Mouse (Mus musculus) neural tube, embryonic 11.5 days (tissue): ENCODE measurements around the gene Edar. TPM values are rescaled to one million over a fixed set of nuclear protein-coding genes. Genes with fewer than 3 reads are reported as not detected.

Source experiments
- ATAC-seq: fragments of 200-750 bp; cut with Nextera tagmentation; 2 replicates; pipeline ENCODE4 v1.8.0; 2017; ENCODE audit warnings: moderate number of reproducible peaks, mild to moderate bottlenecking, moderate TSS enrichment, moderate library complexity; ENCODE audit not compliant: insufficient read depth, low FRiP score, low TSS enrichment
- DNase-seq: peaks from one replicate; pipeline ENCODE4 v3.0.0-alpha.2; 2015; ENCODE audit warnings: low spot score
- H3K27ac ChIP-seq: fragments of 300-500 bp; sonication (generic); 2 replicates; pipeline ENCODE4 v1.5.1; 2014; ENCODE audit warnings: low read depth, mild to moderate bottlenecking, low read length
- H3K27me3 ChIP-seq: fragments of 300-500 bp; sonication (generic); 2 replicates; pipeline ENCODE4 v1.6.1; 2014; ENCODE audit warnings: mild to moderate bottlenecking, low read length, mixed read lengths; ENCODE audit not compliant: control insufficient read depth, insufficient read depth
- H3K36me3 ChIP-seq: fragments of 300-500 bp; sonication (generic); 2 replicates; pipeline ENCODE4 v1.6.1; 2014; ENCODE audit warnings: mild to moderate bottlenecking, low read length, moderate library complexity, mixed read lengths; ENCODE audit not compliant: control insufficient read depth, insufficient read depth
- H3K4me1 ChIP-seq: fragments of 300-500 bp; sonication (generic); 2 replicates; pipeline ENCODE4 v1.6.1; 2014; ENCODE audit warnings: low read length, mixed read lengths; ENCODE audit not compliant: control insufficient read depth, insufficient read depth
- H3K4me2 ChIP-seq: fragments of 300-500 bp; sonication (generic); 2 replicates; pipeline ENCODE4 v1.6.1; 2014; ENCODE audit warnings: low read depth, mild to moderate bottlenecking, moderate library complexity
- H3K4me3 ChIP-seq: fragments of 300-500 bp; sonication (generic); 2 replicates; pipeline ENCODE4 v1.5.1; 2014; ENCODE audit warnings: low read depth, low read length
- H3K9ac ChIP-seq: fragments of 300-500 bp; sonication (generic); 2 replicates; pipeline ENCODE4 v1.6.1; 2014; ENCODE audit warnings: mild to moderate bottlenecking, low read length
- H3K9me3 ChIP-seq: fragments of 300-500 bp; sonication (generic); 2 replicates; pipeline ENCODE4 v1.6.1; 2016; ENCODE audit warnings: low read length; ENCODE audit not compliant: control insufficient read depth
- WGBS: fragments of 180-500 bp; shearing (Covaris S2); extraction: QIAGEN DNeasy Blood & Tissue Kit; methylation state at CpG from one replicate; pipeline ENCODE4 v1.1.7; 2014; 5-methylcytosine and 5-hydroxymethylcytosine counted together
- polyA plus RNA-seq: library from polyadenylated mRNA; unstranded; fragments of >200 nt; fragmentation: Nextera tagmentation; extraction: Ambion mirVana; gene quantifications from 2 replicates; pipeline ENCODE4 v1.2.1, GENCODE M21; 2014

Edar gene
- polyA plus RNA-seq, 1 experiment from 2014 or later = 0.32 TPM

GRCm38 (mm10) chr10:58691051-58691450 is 15.6 kb upstream of the Edar start:
- Histone ChIP-seq H3K9me3 (no peaks in the 10 kb centered on the region), H3K4me3 (no peak overlapping the region), H3K4me2 (no peak overlapping the region), H3K4me1 (no peaks in the 10 kb centered on the region), H3K27ac (no peak overlapping the region), H3K9ac (no peak overlapping the region), H3K27me3 (no peaks in the 10 kb centered on the region), H3K36me3 (no peaks in the 10 kb centered on the region)
- ATAC-seq (no peak), DNase-seq (no peak)
- WGBS = 82% methylated on average over 6 of the region's 7 CpGs

GRCm38 (mm10) chr10:58679298-58679697 is 3.8 kb upstream of the Edar start:
- Histone ChIP-seq H3K27ac (no peak overlapping the region), H3K4me1 (no peaks in the 10 kb centered on the region), H3K9ac (no peak overlapping the region), H3K9me3 (no peaks in the 10 kb centered on the region), H3K36me3 (no peaks in the 10 kb centered on the region), H3K4me3 (no peak overlapping the region), H3K27me3 (no peaks in the 10 kb centered on the region), H3K4me2 (no peak overlapping the region)
- ATAC-seq = no peak
- no peak for DNase-seq
- 78% methylated on average over 6 of the region's 6 CpGs for WGBS

DNA sequence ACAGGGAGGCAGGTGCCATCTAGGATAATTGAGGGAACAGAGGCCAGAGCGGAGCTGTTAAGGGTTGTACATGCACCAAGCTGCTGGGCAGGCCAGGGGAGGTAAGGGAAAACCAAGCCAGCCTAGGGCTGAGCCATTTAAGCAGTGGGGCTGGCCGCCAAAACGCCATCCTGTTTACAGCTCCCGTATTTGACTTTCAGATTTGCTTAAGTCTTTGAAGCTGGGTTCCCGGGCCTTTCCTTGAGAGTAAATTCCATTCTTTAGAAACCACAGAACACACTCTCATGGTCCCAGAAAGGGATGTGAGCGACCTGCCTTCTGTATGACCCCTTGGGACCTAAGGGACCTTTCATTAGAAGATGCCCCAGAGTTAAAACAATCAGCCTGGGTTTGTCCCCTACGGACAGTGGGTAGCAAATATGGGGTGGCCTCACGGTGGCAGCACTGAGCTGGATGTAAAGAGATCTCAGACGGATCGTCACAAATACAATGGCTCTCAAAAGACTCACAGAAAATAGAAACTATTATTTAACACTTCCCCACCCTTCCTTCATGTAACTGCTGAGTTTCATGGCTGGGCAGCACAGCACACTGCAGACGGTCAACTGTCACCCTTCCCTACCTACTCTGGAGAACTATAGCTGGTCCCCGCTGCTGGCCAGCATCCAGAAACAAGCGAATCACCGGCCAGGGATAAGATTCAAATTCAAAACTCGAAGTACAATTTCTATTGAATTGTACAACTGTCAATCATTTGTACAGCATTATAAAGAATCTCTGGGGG is 2.0 kb downstream of the Edar start:
- ATAC-seq = 0 out of 2 replicates have a peak, but pooled peaks have one; percentile 35
- no peaks in the 10 kb centered on the region for H3K27me3 ChIP-seq
- H3K9ac ChIP-seq = no peak overlapping the region
- no peaks in the 10 kb centered on the region for H3K4me1 ChIP-seq
- WGBS = 36% methylated on average over 15 of the region's 15 CpGs
- H3K27ac ChIP-seq = no peak overlapping the region
- no peak overlapping the region for H3K4me2 ChIP-seq
- no peaks in the 10 kb centered on the region for H3K36me3 ChIP-seq
- no peaks in the 10 kb centered on the region for H3K9me3 ChIP-seq
- H3K4me3 ChIP-seq = no peak overlapping the region
- DNase-seq = peak; percentile 75

GRCm38 (mm10) chr10:58672557-58673277 is 2.7 kb downstream of the Edar start:
- no peak overlapping the region for H3K4me3 ChIP-seq
- 52% methylated on average over 10 of the region's 10 CpGs for WGBS
- H3K9ac ChIP-seq = no peak overlapping the region
- DNase-seq = no peak
- no peaks in the 10 kb centered on the region for H3K4me1 ChIP-seq
- H3K27me3 ChIP-seq = no peaks in the 10 kb centered on the region
- H3K36me3 ChIP-seq = no peaks in the 10 kb centered on the region
- no peak overlapping the region for H3K27ac ChIP-seq
- no peak overlapping the region for H3K4me2 ChIP-seq
- H3K9me3 ChIP-seq = no peaks in the 10 kb centered on the region
- ATAC-seq = peak; percentile 43; the same call in 1 of the 2 replicates

- Histone ChIP-seq H3K27ac (no peak overlapping the region), H3K9ac (no peak overlapping the region), H3K27me3 (no peaks in the 10 kb centered on the region), H3K36me3 (no peaks in the 10 kb centered on the region), H3K4me3 (no peak overlapping the region), H3K9me3 (no peaks in the 10 kb centered on the region), H3K4me1 (no peaks in the 10 kb centered on the region), H3K4me2 (no peak overlapping the region)
- ATAC-seq (no peak), DNase-seq (no peak)
- WGBS = 86% methylated on average over 5 of the region's 5 CpGs
Measured at GRCm38 (mm10) chr10:58663868-58664267, 11.6 kb downstream of the Edar start.

GRCm38 (mm10) chr10:58663417-58663816 is 12.0 kb downstream of the Edar start:
- DNase-seq (no peak), ATAC-seq (no peak)
- Histone ChIP-seq H3K27me3 (no peaks in the 10 kb centered on the region), H3K4me1 (no peaks in the 10 kb centered on the region), H3K9ac (no peak overlapping the region), H3K4me3 (no peak overlapping the region), H3K27ac (no peak overlapping the region), H3K36me3 (no peaks in the 10 kb centered on the region), H3K4me2 (no peak overlapping the region), H3K9me3 (no peaks in the 10 kb centered on the region)
- WGBS = 89% methylated on average over 6 of the region's 6 CpGs

DNA sequence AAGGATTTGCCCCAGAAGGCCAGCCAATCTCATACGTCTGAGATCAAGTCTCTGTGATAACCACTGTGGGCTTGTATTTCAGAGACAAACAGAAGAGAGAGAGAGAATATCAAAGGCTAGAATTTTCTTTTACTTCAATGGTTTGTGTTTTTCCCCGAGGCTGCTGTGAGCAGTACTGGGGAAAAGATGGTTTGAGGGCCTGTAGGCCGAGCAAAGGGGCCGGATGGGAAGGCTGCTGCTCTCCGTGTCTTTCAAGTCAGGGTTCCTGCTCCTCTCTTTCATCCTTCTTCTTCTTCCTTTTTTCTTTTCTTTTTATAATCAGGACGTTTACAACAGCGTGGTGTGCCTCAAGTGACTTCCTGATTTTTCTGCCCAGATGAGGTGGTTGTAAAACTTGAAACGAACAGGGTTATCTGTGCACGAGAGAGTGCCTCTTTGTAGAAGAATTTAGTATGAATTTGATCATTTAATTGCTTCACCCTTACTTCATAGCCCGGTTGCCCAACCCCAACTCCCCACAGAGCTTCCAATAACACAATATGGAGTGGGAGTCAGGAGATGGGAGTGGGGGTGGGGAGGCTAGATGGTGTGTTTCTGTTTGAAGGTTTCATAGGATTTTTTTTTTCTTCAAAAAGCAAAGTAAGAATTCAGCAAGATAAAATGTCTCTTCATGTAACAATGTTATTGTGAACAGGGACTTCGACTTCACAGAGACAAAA is 16.0 kb downstream of the Edar start:
- Histone ChIP-seq H3K9me3 (no peaks in the 10 kb centered on the region), H3K27me3 (no peaks in the 10 kb centered on the region), H3K4me2 (no peak overlapping the region), H3K4me3 (no peak overlapping the region), H3K4me1 (no peaks in the 10 kb centered on the region), H3K9ac (no peak overlapping the region), H3K27ac (no peak overlapping the region), H3K36me3 (no peaks in the 10 kb centered on the region)
- WGBS = 49% methylated on average over 11 of the region's 11 CpGs
- no peak for ATAC-seq
- DNase-seq = no peak

DNA sequence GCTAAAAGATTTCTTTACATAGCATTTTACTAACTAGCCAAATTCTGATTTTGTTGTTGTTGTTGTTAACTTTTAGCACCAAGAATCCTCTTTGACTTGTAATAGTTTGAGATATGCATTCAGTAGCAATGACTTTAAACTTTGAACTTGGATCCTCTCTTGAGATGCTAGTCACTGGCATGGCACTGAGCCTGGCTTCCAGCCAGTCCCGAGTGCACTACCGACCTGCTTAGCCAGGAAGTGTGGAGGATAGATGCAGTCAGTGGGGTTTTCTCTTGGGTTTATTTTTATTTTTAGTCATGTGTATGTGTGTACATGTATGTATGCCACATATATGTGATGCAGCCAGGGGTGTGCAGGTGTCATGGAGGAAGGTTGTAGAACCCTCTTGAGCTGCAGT is 17.7 kb downstream of the Edar start:
- whole genome bisulfite sequencing = 76% methylated on average over 2 of the region's 2 CpGs
- Histone ChIP-seq H3K36me3 (no peaks in the 10 kb centered on the region), H3K4me1 (no peaks in the 10 kb centered on the region), H3K9ac (no peak overlapping the region), H3K4me2 (no peak overlapping the region), H3K9me3 (no peaks in the 10 kb centered on the region), H3K4me3 (no peak overlapping the region), H3K27ac (no peak overlapping the region), H3K27me3 (no peaks in the 10 kb centered on the region)
- no peak for DNase-seq
- ATAC-seq = no peak
